Mouse (Mus musculus) Patski (cell line): ENCODE data around the gene Zfp326. TPM values are rescaled to one million over a fixed set of nuclear protein-coding genes. Genes with fewer than 3 reads are reported as not detected.

Experiments used
- ATAC-seq: fragments of 100-300 bp; one replicate; pipeline ENCODE4 v1.8.0; 2021
- CTCF ChIA-PET: fragments of 350-600 bp; sonication (Branson Sonifier 250); formaldehyde crosslinking; loops from one replicate; lab custom pipeline; 2022; ENCODE audit warnings: inconsistent platforms; lab: Charles Lee
- POLR2A ChIA-PET: fragments of 350-600 bp; sonication (Branson Sonifier 250); formaldehyde crosslinking; loops from one replicate; lab custom pipeline; 2022; ENCODE audit warnings: antibody characterized with exemption, inconsistent platforms; lab: Charles Lee
- DNase-seq: peaks from one replicate; pipeline ENCODE4 v3.0.0-alpha.2; 2011; ENCODE audit warnings: low read depth, low spot score
- H3K27me3 ChIP-seq: fragments of 371-371 bp; one replicate; pipeline ENCODE4 v1.5.1; 2021
- CTCF ChIP-seq: fragments of 100-300 bp; IDR thresholded peaks from one replicate; pipeline ENCODE4 v1.5.1; 2021
- in situ Hi-C: fragments of 300-500 bp; cut with MboI; formaldehyde crosslinking; loops from 3 replicates; pipeline ENCODE4 v1.11.1; 2018; ENCODE audit warnings: low pct_unique_long_range_greater_than_20kb, mixed read lengths
- polyA plus RNA-seq: library from polyadenylated mRNA; unstranded; gene quantifications from one replicate; pipeline ENCODE4 v1.2.3, GENCODE M21; 2021

Zfp326 gene
- polyA plus RNA-seq, 1 experiment from 2014 or later, result 47.3 TPM

- DNase-seq, result no peak
- H3K27me3 ChIP-seq, result no peaks in the 10 kb centered on the region
- TF ChIP-seq CTCF, result no peak
- ATAC-seq, result peak; percentile 23
- in situ Hi-C loops, result loop anchor here (5.0 kb wide), 1 partner anchor 380 kb away; no protein-coding TSS in a partner anchor
- ChIA-PET CTCF (interaction anchor here (0.8 to 1.5 kb wide), 4 partner anchors 8 to 478 kb away, joined by 3 read pairs; no protein-coding TSS in a partner anchor), POLR2A (interaction anchor here (0.7 to 0.9 kb wide), 3 partner anchors 22 to 208 kb away, joined by 3 read pairs; no protein-coding TSS in a partner anchor)
These were observed 785 bp downstream of the Zfp326 start for GRCm38 (mm10) chr5:105876925-105877774.

- ATAC-seq (no peak), DNase-seq (no peak)
- in situ Hi-C loops, result no loop called here
- POLR2A ChIA-PET, result no interaction called here
- no peaks in the 10 kb centered on the region for H3K27me3 ChIP-seq
- CTCF ChIA-PET, result no interaction called here
- TF ChIP-seq CTCF, result no peak
These were observed 11.0 kb downstream of the Zfp326 start for GRCm38 (mm10) chr5:105887317-105887716.

GRCm38 (mm10) chr5:105898161-105898560 is 21.8 kb downstream of the Zfp326 start:
- no peak for ATAC-seq
- H3K27me3 ChIP-seq, result no peaks in the 10 kb centered on the region
- ChIA-PET CTCF (interaction anchor here (1.1 kb wide), 1 partner anchor 22 kb away, joined by 3 read pairs; no protein-coding TSS in a partner anchor), POLR2A (no interaction called here)
- no peak for DNase-seq
- in situ Hi-C loops, result no loop called here
- no peak for TF ChIP-seq CTCF

GRCm38 (mm10) chr5:105909209-105909608 is 32.8 kb downstream of the Zfp326 start:
- POLR2A ChIA-PET, result no interaction called here
- DNase-seq (no peak), ATAC-seq (no peak)
- CTCF ChIA-PET, result interaction anchor here (1.3 to 2.5 kb wide), 3 partner anchors 8 to 18 kb away, joined by 3 to 6 read pairs (median 3); no protein-coding TSS in a partner anchor
- H3K27me3 ChIP-seq, result no peaks in the 10 kb centered on the region
- in situ Hi-C loops, result no loop called here
- no peak for TF ChIP-seq CTCF

GRCm38 (mm10) chr5:105909671-105910070 is 33.3 kb downstream of the Zfp326 start:
- in situ Hi-C loops, result no loop called here
- H3K27me3 ChIP-seq, result no peaks in the 10 kb centered on the region
- ATAC-seq (no peak), DNase-seq (no peak)
- CTCF ChIA-PET, result interaction anchor here (1.3 to 2.5 kb wide), 3 partner anchors 8 to 17 kb away, joined by 3 to 6 read pairs (median 3); no protein-coding TSS in a partner anchor
- no peak for TF ChIP-seq CTCF
- POLR2A ChIA-PET, result no interaction called here

- ChIA-PET CTCF (no interaction called here), POLR2A (no interaction called here)
- DNase-seq (no peak), ATAC-seq (no peak)
- no peak for TF ChIP-seq CTCF
- in situ Hi-C loops, result no loop called here
- H3K27me3 ChIP-seq, result no peaks in the 10 kb centered on the region
These were observed 35.1 kb downstream of the Zfp326 start for GRCm38 (mm10) chr5:105911498-105911897.

- ATAC-seq (no peak), DNase-seq (no peak)
- no peak for TF ChIP-seq CTCF
- POLR2A ChIA-PET, result no interaction called here
- no peaks in the 10 kb centered on the region for H3K27me3 ChIP-seq
- in situ Hi-C loops, result no loop called here
- CTCF ChIA-PET, result interaction anchor here (1.1 to 1.4 kb wide), 2 partner anchors 8 to 9 kb away, joined by 3 to 4 read pairs; no protein-coding TSS in a partner anchor
These were observed 41.0 kb downstream of the Zfp326 start for GRCm38 (mm10) chr5:105917398-105917797.

GRCm38 (mm10) chr5:105918289-105918688 is 41.9 kb downstream of the Zfp326 start:
- ATAC-seq (no peak), DNase-seq (no peak)
- peak; percentile 64 for TF ChIP-seq CTCF
- ChIA-PET CTCF (interaction anchor here (1.3 to 1.4 kb wide), 2 partner anchors 9 to 13 kb away, joined by 3 read pairs; no protein-coding TSS in a partner anchor), POLR2A (interaction anchor here (0.6 kb wide), 1 partner anchor 777 kb away, joined by 3 read pairs; no protein-coding TSS in a partner anchor)
- in situ Hi-C loops, result no loop called here
- no peaks in the 10 kb centered on the region for H3K27me3 ChIP-seq

- ATAC-seq (no peak), DNase-seq (no peak)
- TF ChIP-seq CTCF, result no peak
- POLR2A ChIA-PET, result no interaction called here
- in situ Hi-C loops, result no loop called here
- no peaks in the 10 kb centered on the region for H3K27me3 ChIP-seq
- CTCF ChIA-PET, result interaction anchor here (0.9 kb wide), 1 partner anchor 719 kb away, joined by 3 read pairs; no protein-coding TSS in a partner anchor
These were observed 46.6 kb downstream of the Zfp326 start for GRCm38 (mm10) chr5:105922818-105923487.

GRCm38 (mm10) chr5:105924347-105924746 is 48.0 kb downstream of the Zfp326 start:
- no peak for TF ChIP-seq CTCF
- POLR2A ChIA-PET, result no interaction called here
- H3K27me3 ChIP-seq, result no peaks in the 10 kb centered on the region
- CTCF ChIA-PET, result interaction anchor here (0.8 kb wide), 1 partner anchor 19 kb away, joined by 3 read pairs; no protein-coding TSS in a partner anchor
- in situ Hi-C loops, result no loop called here
- ATAC-seq (no peak), DNase-seq (no peak)
